Mouse (Mus musculus): ENCODE measurements around the gene Kdm4b. TPM values are rescaled to one million over a fixed set of nuclear protein-coding genes. Genes with fewer than 3 reads are reported as not detected.

The Kdm4b gene
- polyA plus RNA-seq, 1 experiment from 2014 or later, result 33.5 TPM

- WGBS, result 86% methylated on average over 6 of the region's 6 CpGs
- ATAC-seq (replicated peaks; ENCODE audit: low FRiP score, low TSS enrichment, low read depth) (no peak), DNase-seq (ENCODE audit: low spot score) (no peak)
- Histone ChIP-seq H3K4me2 (ENCODE audit: low read length) (no peak overlapping the region), H3K27me3 (replicated peaks; ENCODE audit: control insufficient read depth, insufficient read depth, low read length) (no peaks in the 10 kb centered on the region), H3K4me1 (replicated peaks; ENCODE audit: control insufficient read depth, insufficient read depth, low read length) (no peaks in the 10 kb centered on the region), H3K27ac (ENCODE audit: low read depth) (no peak overlapping the region), H3K9me3 (ENCODE audit: control insufficient read depth, low read length) (no peaks in the 10 kb centered on the region), H3K36me3 (ENCODE audit: control insufficient read depth, insufficient read depth, low read length) (peaks cover 85% of the 10 kb centered on the region), H3K9ac (ENCODE audit: low read length) (no peak overlapping the region), H3K4me3 (ENCODE audit: low read depth, low read length) (no peak overlapping the region)
These were observed 54.4 kb downstream of the Kdm4b start for GRCm38 (mm10) chr17:56380286-56380685.

- H3K36me3 ChIP-seq (ENCODE audit: control insufficient read depth, insufficient read depth, low read length), result peaks cover 85% of the 10 kb centered on the region
- no peak overlapping the region for H3K27ac ChIP-seq (ENCODE audit: low read depth)
- no peak overlapping the region for H3K9ac ChIP-seq (ENCODE audit: low read length)
- no peak overlapping the region for H3K4me2 ChIP-seq (ENCODE audit: low read length)
- no peaks in the 10 kb centered on the region for H3K27me3 ChIP-seq (replicated peaks; ENCODE audit: control insufficient read depth, insufficient read depth, low read length)
- H3K9me3 ChIP-seq (ENCODE audit: control insufficient read depth, low read length), result no peaks in the 10 kb centered on the region
- no peak overlapping the region for H3K4me3 ChIP-seq (ENCODE audit: low read depth, low read length)
- no peak for ATAC-seq (replicated peaks; ENCODE audit: low FRiP score, low TSS enrichment, low read depth)
- no peaks in the 10 kb centered on the region for H3K4me1 ChIP-seq (replicated peaks; ENCODE audit: control insufficient read depth, insufficient read depth, low read length)
- DNase-seq (ENCODE audit: low spot score), result no peak
- WGBS, result 91% methylated on average over 5 of the region's 5 CpGs
These were observed 55.3 kb downstream of the Kdm4b start for GRCm38 (mm10) chr17:56381183-56381582.

GRCm38 (mm10) chr17:56382997-56383396 lies 57.1 kb downstream of the Kdm4b start:
- Histone ChIP-seq H3K4me2 (ENCODE audit: low read length) (no peak overlapping the region), H3K9ac (ENCODE audit: low read length) (no peak overlapping the region), H3K9me3 (ENCODE audit: control insufficient read depth, low read length) (no peaks in the 10 kb centered on the region), H3K27me3 (replicated peaks; ENCODE audit: control insufficient read depth, insufficient read depth, low read length) (no peaks in the 10 kb centered on the region), H3K4me3 (ENCODE audit: low read depth, low read length) (no peak overlapping the region), H3K36me3 (ENCODE audit: control insufficient read depth, insufficient read depth, low read length) (peaks cover 84% of the 10 kb centered on the region), H3K27ac (ENCODE audit: low read depth) (no peak overlapping the region), H3K4me1 (replicated peaks; ENCODE audit: control insufficient read depth, insufficient read depth, low read length) (no peaks in the 10 kb centered on the region)
- DNase-seq (ENCODE audit: low spot score) (no peak), ATAC-seq (replicated peaks; ENCODE audit: low FRiP score, low TSS enrichment, low read depth) (no peak)
- WGBS, result 72% methylated on average over 8 of the region's 8 CpGs

- Histone ChIP-seq H3K4me3 (ENCODE audit: low read depth, low read length) (no peak overlapping the region), H3K9me3 (ENCODE audit: control insufficient read depth, low read length) (no peaks in the 10 kb centered on the region), H3K4me2 (ENCODE audit: low read length) (no peak overlapping the region), H3K36me3 (ENCODE audit: control insufficient read depth, insufficient read depth, low read length) (peaks cover 84% of the 10 kb centered on the region), H3K4me1 (replicated peaks; ENCODE audit: control insufficient read depth, insufficient read depth, low read length) (no peaks in the 10 kb centered on the region), H3K27me3 (replicated peaks; ENCODE audit: control insufficient read depth, insufficient read depth, low read length) (no peaks in the 10 kb centered on the region), H3K27ac (ENCODE audit: low read depth) (no peak overlapping the region), H3K9ac (ENCODE audit: low read length) (no peak overlapping the region)
- no peak for DNase-seq (ENCODE audit: low spot score)
- WGBS, result 94% methylated on average over 6 of the region's 6 CpGs
- ATAC-seq (replicated peaks; ENCODE audit: low FRiP score, low TSS enrichment, low read depth), result no peak
These were observed 59.0 kb downstream of the Kdm4b start for GRCm38 (mm10) chr17:56384903-56385302.

- ATAC-seq (replicated peaks; ENCODE audit: low FRiP score, low TSS enrichment, low read depth), result no peak
- H3K27me3 ChIP-seq (replicated peaks; ENCODE audit: control insufficient read depth, insufficient read depth, low read length), result no peaks in the 10 kb centered on the region
- no peak overlapping the region for H3K27ac ChIP-seq (ENCODE audit: low read depth)
- 79% methylated on average over 6 of the region's 6 CpGs for WGBS
- no peaks in the 10 kb centered on the region for H3K4me1 ChIP-seq (replicated peaks; ENCODE audit: control insufficient read depth, insufficient read depth, low read length)
- no peak overlapping the region for H3K9ac ChIP-seq (ENCODE audit: low read length)
- no peak for DNase-seq (ENCODE audit: low spot score)
- peaks cover 86% of the 10 kb centered on the region for H3K36me3 ChIP-seq (ENCODE audit: control insufficient read depth, insufficient read depth, low read length)
- H3K4me3 ChIP-seq (ENCODE audit: low read depth, low read length), result no peak overlapping the region
- H3K9me3 ChIP-seq (ENCODE audit: control insufficient read depth, low read length), result no peaks in the 10 kb centered on the region
- H3K4me2 ChIP-seq (ENCODE audit: low read length), result no peak overlapping the region
These were observed 61.8 kb downstream of the Kdm4b start for GRCm38 (mm10) chr17:56387612-56388011.

GRCm38 (mm10) chr17:56393238-56393637 lies 67.4 kb downstream of the Kdm4b start:
- Histone ChIP-seq H3K4me3 (ENCODE audit: low read depth, low read length) (no peak overlapping the region), H3K27ac (ENCODE audit: low read depth) (no peak overlapping the region), H3K4me1 (replicated peaks; ENCODE audit: control insufficient read depth, insufficient read depth, low read length) (no peaks in the 10 kb centered on the region), H3K4me2 (ENCODE audit: low read length) (no peak overlapping the region), H3K9ac (ENCODE audit: low read length) (no peak overlapping the region), H3K27me3 (replicated peaks; ENCODE audit: control insufficient read depth, insufficient read depth, low read length) (no peaks in the 10 kb centered on the region), H3K36me3 (ENCODE audit: control insufficient read depth, insufficient read depth, low read length) (peaks cover 93% of the 10 kb centered on the region), H3K9me3 (ENCODE audit: control insufficient read depth, low read length) (no peaks in the 10 kb centered on the region)
- ATAC-seq (replicated peaks; ENCODE audit: low FRiP score, low TSS enrichment, low read depth), result no peak
- 94% methylated on average over 6 of the region's 6 CpGs for WGBS
- no peak for DNase-seq (ENCODE audit: low spot score)

- no peak overlapping the region for H3K4me2 ChIP-seq (ENCODE audit: low read length)
- no peaks in the 10 kb centered on the region for H3K27me3 ChIP-seq (replicated peaks; ENCODE audit: control insufficient read depth, insufficient read depth, low read length)
- no peak overlapping the region for H3K9ac ChIP-seq (ENCODE audit: low read length)
- no peaks in the 10 kb centered on the region for H3K4me1 ChIP-seq (replicated peaks; ENCODE audit: control insufficient read depth, insufficient read depth, low read length)
- H3K4me3 ChIP-seq (ENCODE audit: low read depth, low read length), result no peak overlapping the region
- DNase-seq (ENCODE audit: low spot score) (no peak), ATAC-seq (replicated peaks; ENCODE audit: low FRiP score, low TSS enrichment, low read depth) (no peak)
- no peak overlapping the region for H3K27ac ChIP-seq (ENCODE audit: low read depth)
- no peaks in the 10 kb centered on the region for H3K9me3 ChIP-seq (ENCODE audit: control insufficient read depth, low read length)
- WGBS, result 92% methylated on average over 10 of the region's 10 CpGs
- H3K36me3 ChIP-seq (ENCODE audit: control insufficient read depth, insufficient read depth, low read length), result peaks cover 91% of the 10 kb centered on the region
These were observed 68.0 kb downstream of the Kdm4b start for GRCm38 (mm10) chr17:56393889-56394288.

GRCm38 (mm10) chr17:56396051-56396450 lies 70.2 kb downstream of the Kdm4b start:
- 96% methylated on average over 6 of the region's 6 CpGs for WGBS
- peaks cover 92% of the 10 kb centered on the region for H3K36me3 ChIP-seq (ENCODE audit: control insufficient read depth, insufficient read depth, low read length)
- no peak overlapping the region for H3K4me3 ChIP-seq (ENCODE audit: low read depth, low read length)
- no peak for DNase-seq (ENCODE audit: low spot score)
- H3K4me2 ChIP-seq (ENCODE audit: low read length), result no peak overlapping the region
- H3K4me1 ChIP-seq (replicated peaks; ENCODE audit: control insufficient read depth, insufficient read depth, low read length), result no peaks in the 10 kb centered on the region
- ATAC-seq (replicated peaks; ENCODE audit: low FRiP score, low TSS enrichment, low read depth), result no peak
- H3K27me3 ChIP-seq (replicated peaks; ENCODE audit: control insufficient read depth, insufficient read depth, low read length), result no peaks in the 10 kb centered on the region
- no peak overlapping the region for H3K27ac ChIP-seq (ENCODE audit: low read depth)
- no peaks in the 10 kb centered on the region for H3K9me3 ChIP-seq (ENCODE audit: control insufficient read depth, low read length)
- no peak overlapping the region for H3K9ac ChIP-seq (ENCODE audit: low read length)

- Histone ChIP-seq H3K4me2 (ENCODE audit: low read length) (no peak overlapping the region), H3K36me3 (ENCODE audit: control insufficient read depth, insufficient read depth, low read length) (peaks cover 79% of the 10 kb centered on the region), H3K27ac (ENCODE audit: low read depth) (no peak overlapping the region), H3K4me1 (replicated peaks; ENCODE audit: control insufficient read depth, insufficient read depth, low read length) (no peaks in the 10 kb centered on the region), H3K9ac (ENCODE audit: low read length) (no peak overlapping the region), H3K4me3 (ENCODE audit: low read depth, low read length) (no peak overlapping the region), H3K27me3 (replicated peaks; ENCODE audit: control insufficient read depth, insufficient read depth, low read length) (no peaks in the 10 kb centered on the region), H3K9me3 (ENCODE audit: control insufficient read depth, low read length) (no peaks in the 10 kb centered on the region)
- DNase-seq (ENCODE audit: low spot score), result no peak
- 92% methylated on average over 3 of the region's 3 CpGs for WGBS
- ATAC-seq (replicated peaks; ENCODE audit: low FRiP score, low TSS enrichment, low read depth), result no peak
These were observed 74.4 kb downstream of the Kdm4b start for GRCm38 (mm10) chr17:56400221-56400620.
